26 mouse cellular contexts compared by ENCODE assay signal in genomic region chr1:133541996-133542775, GRCm38 (mm10).
A peak's percentile ranks its signal among the peaks of the same experiment; 100 is the strongest.
DNase-seq lines count a peak whose midpoint lies in the region; ATAC-seq and TF ChIP-seq lines count a peak whose summit lies in the region.
"Had no signal": no experiment of that assay in that cellular context is flagged by ENCODE, and none has a peak within 500 bp of the region (broad histone marks: within the 10 kb centered on the region; RNA-seq: fewer than 3 reads in every experiment).

No protein-coding gene starts in this region.

- H3K27ac ChIP-seq in embryonic facial prominence, embryonic 14.5 days (replicated peaks; ENCODE audit: low read depth, low read length), result no peak overlapping the region
- H3K27ac ChIP-seq in embryonic facial prominence, embryonic 10.5 days (replicated peaks), result no peak overlapping the region
- peak overlapping the region; percentile 73 for H3K27ac ChIP-seq in thymus, adult 2 months (ENCODE audit: control insufficient read depth, insufficient read depth, low read length)
- H3K27ac ChIP-seq: forebrain, embryonic 10.5 days; forebrain, embryonic 15.5 days; gastrocnemius, adult 2 months; heart, embryonic 13.5 days; hindbrain, embryonic 10.5 days; hindbrain, embryonic 15.5 days; limb, embryonic 12.5 days; lung, embryonic 15.5 days; midbrain, embryonic 10.5 days; midbrain, embryonic 15.5 days; neural tube, embryonic 12.5 days had no signal

- ATAC-seq in embryonic facial prominence, embryonic 14.5 days (ENCODE audit: low read depth), result no peak
- ATAC-seq: forebrain, embryonic 15.5 days; inflammation-experienced regulatory T-cells, adult 6 months; midbrain, embryonic 15.5 days; Patski had no signal

- no peaks in the 10 kb centered on the region for H3K9me3 ChIP-seq in embryonic facial prominence, embryonic 14.5 days (ENCODE audit: control insufficient read depth, low read length)
- H3K9me3 ChIP-seq in embryonic facial prominence, embryonic 10.5 days, result no peaks in the 10 kb centered on the region
- H3K9me3 ChIP-seq: forebrain, embryonic 10.5 days; forebrain, embryonic 15.5 days; hindbrain, embryonic 10.5 days; hindbrain, embryonic 15.5 days; limb, embryonic 12.5 days; lung, embryonic 15.5 days; midbrain, embryonic 10.5 days; midbrain, embryonic 15.5 days; neural tube, embryonic 12.5 days had no signal

- TF ChIP-seq POLR2A in thymus, adult 2 months (IDR thresholded peaks at IDR 0.05; ENCODE audit: control insufficient read depth, extremely low read depth, insufficient read depth, low read length, poor library complexity), result no peak

- no peaks in the 10 kb centered on the region for H3K4me1 ChIP-seq in embryonic facial prominence, embryonic 14.5 days (ENCODE audit: control insufficient read depth, insufficient read depth, low read length)
- H3K4me1 ChIP-seq in embryonic facial prominence, embryonic 10.5 days, result no peaks in the 10 kb centered on the region
- H3K4me1 ChIP-seq in thymus, adult 2 months (replicated peaks; ENCODE audit: control insufficient read depth, insufficient read depth, low read length), result peaks cover 40% of the 10 kb centered on the region
- H3K4me1 ChIP-seq: forebrain, embryonic 10.5 days; forebrain, embryonic 15.5 days; heart, embryonic 13.5 days; hindbrain, embryonic 10.5 days; hindbrain, embryonic 15.5 days; limb, embryonic 12.5 days; lung, embryonic 15.5 days; midbrain, embryonic 10.5 days; midbrain, embryonic 15.5 days; neural tube, embryonic 12.5 days had no signal

- no peak overlapping the region for H3K4me3 ChIP-seq in embryonic facial prominence, embryonic 14.5 days (ENCODE audit: low read depth, low read length)
- H3K4me3 ChIP-seq in embryonic facial prominence, embryonic 10.5 days, result no peak overlapping the region
- H3K4me3 ChIP-seq in thymus, adult 2 months (ENCODE audit: control insufficient read depth, insufficient read depth, low read length), result no peak overlapping the region
- H3K4me3 ChIP-seq: forebrain, embryonic 10.5 days; forebrain, embryonic 15.5 days; gastrocnemius, adult 2 months; heart, embryonic 13.5 days; hindbrain, embryonic 10.5 days; hindbrain, embryonic 15.5 days; limb, embryonic 12.5 days; lung, embryonic 15.5 days; midbrain, embryonic 10.5 days; midbrain, embryonic 15.5 days; neural tube, embryonic 12.5 days had no signal

- no peak overlapping the region for H3K9ac ChIP-seq in embryonic facial prominence, embryonic 14.5 days (ENCODE audit: low read depth, low read length)
- H3K9ac ChIP-seq: forebrain, embryonic 15.5 days; heart, embryonic 13.5 days; hindbrain, embryonic 15.5 days; limb, embryonic 12.5 days; lung, embryonic 15.5 days; midbrain, embryonic 15.5 days; neural tube, embryonic 12.5 days had no signal

- no peaks in the 10 kb centered on the region for H3K36me3 ChIP-seq in embryonic facial prominence, embryonic 14.5 days (ENCODE audit: control insufficient read depth, insufficient read depth, low read length)
- H3K36me3 ChIP-seq in embryonic facial prominence, embryonic 10.5 days (replicated peaks), result no peaks in the 10 kb centered on the region
- H3K36me3 ChIP-seq in thymus, adult 2 months (ENCODE audit: control insufficient read depth, insufficient read depth, low read length), result no peaks in the 10 kb centered on the region
- H3K36me3 ChIP-seq: forebrain, embryonic 10.5 days; forebrain, embryonic 15.5 days; heart, embryonic 13.5 days; hindbrain, embryonic 10.5 days; hindbrain, embryonic 15.5 days; limb, embryonic 12.5 days; lung, embryonic 15.5 days; midbrain, embryonic 10.5 days; midbrain, embryonic 15.5 days; neural tube, embryonic 12.5 days had no signal

- 72% methylated on average over 15 of the region's 15 CpGs for WGBS in embryonic facial prominence, embryonic 14.5 days
- WGBS in embryonic facial prominence, embryonic 10.5 days, result 80% methylated on average over 15 of the region's 15 CpGs
- WGBS in thymus, adult 2 months, result 24% methylated on average over 15 of the region's 15 CpGs

- TF ChIP-seq CTCF in thymus, adult 2 months (IDR thresholded peaks at IDR 0.05; ENCODE audit: borderline replicate concordance, control insufficient read depth, extremely low read depth, insufficient read depth, low read length, poor library complexity), result no peak

- no peaks in the 10 kb centered on the region for H3K27me3 ChIP-seq in embryonic facial prominence, embryonic 14.5 days (replicated peaks; ENCODE audit: control insufficient read depth, insufficient read depth, low read length)
- no peaks in the 10 kb centered on the region for H3K27me3 ChIP-seq in embryonic facial prominence, embryonic 10.5 days (replicated peaks; ENCODE audit: low read depth, poor library complexity, severe bottlenecking)
- H3K27me3 ChIP-seq in thymus, adult 2 months (ENCODE audit: control insufficient read depth, insufficient read depth, low read length), result no peaks in the 10 kb centered on the region
- H3K27me3 ChIP-seq: forebrain, embryonic 15.5 days; heart, embryonic 13.5 days; hindbrain, embryonic 15.5 days; limb, embryonic 12.5 days; lung, embryonic 15.5 days; midbrain, embryonic 15.5 days; neural tube, embryonic 12.5 days had no signal

- DNase-seq in embryonic facial prominence, embryonic 14.5 days (ENCODE audit: low spot score), result peak; percentile 39
- no peak for DNase-seq in embryonic facial prominence, embryonic 10.5 days (ENCODE audit: low spot score)
- peak; percentile 33 for DNase-seq in T-cell, adult 2 months (ENCODE audit: low spot score)
- peak; percentile 70 for DNase-seq in thymus, adult 2 months
- peak; percentile 58 to 77 for DNase-seq in thymus, postnatal 36 days
- no peak for DNase-seq in urinary bladder, postnatal 4 days (ENCODE audit: low spot score in 2 of 2)
- no peak for DNase-seq in cerebellum, adult 9-11 months
- DNase-seq in layer of hippocampus, adult 9-11 months, result no peak
- DNase-seq: adrenal gland, postnatal 14 days; cerebellum, adult 11-12 months; cerebellum, postnatal 25 days; gastrocnemius, adult 2 months; heart, postnatal 10 days; kidney, adult 2 months had no signal

- no peak overlapping the region for H3K4me2 ChIP-seq in embryonic facial prominence, embryonic 14.5 days (ENCODE audit: low read depth, low read length)
- H3K4me2 ChIP-seq: forebrain, embryonic 15.5 days; heart, embryonic 13.5 days; hindbrain, embryonic 15.5 days; limb, embryonic 12.5 days; lung, embryonic 15.5 days; midbrain, embryonic 15.5 days; neural tube, embryonic 12.5 days had no signal

Comparison
In these comparisons a context has a peak if more than half of its experiments do, and no peak if none do; other contexts are left out.
1. DNase-seq: peak in embryonic facial prominence, embryonic 14.5 days (single experiment), T-cell, adult 2 months (single experiment), thymus, adult 2 months (single experiment) and thymus, postnatal 36 days (2 of 2); none in embryonic facial prominence, embryonic 10.5 days (single experiment), urinary bladder, postnatal 4 days (0 of 2), cerebellum, adult 9-11 months (single experiment) and layer of hippocampus, adult 9-11 months (single experiment).